Mouse (Mus musculus) thymus, adult 2 months (tissue): ENCODE measurements around the gene Ybey. TPM values are rescaled to one million over a fixed set of nuclear protein-coding genes. Genes with fewer than 3 reads are reported as not detected.

Experiments
- DNase-seq: peaks from one replicate; pipeline ENCODE4 v3.0.0; 2021
- H3K27ac ChIP-seq: fragments of 200-500 bp; 2 replicates; pipeline ENCODE4 v1.5.1; 2012; ENCODE audit warnings: low read length, control low read depth; ENCODE audit not compliant: control insufficient read depth, insufficient read depth
- H3K27me3 ChIP-seq: fragments of 200-500 bp; 2 replicates; pipeline ENCODE4 v1.6.1; 2012; ENCODE audit warnings: mild to moderate bottlenecking, low read length, moderate library complexity, mixed read lengths; ENCODE audit not compliant: control insufficient read depth, insufficient read depth
- H3K36me3 ChIP-seq: fragments of 200-500 bp; 2 replicates; pipeline ENCODE4 v1.6.1; 2012; ENCODE audit warnings: mild to moderate bottlenecking, low read length, moderate library complexity; ENCODE audit not compliant: control insufficient read depth, insufficient read depth
- H3K4me1 ChIP-seq: fragments of 200-500 bp; replicated peaks from 2 replicates; pipeline ENCODE4 v1.6.1; 2012; ENCODE audit warnings: low read length; ENCODE audit not compliant: control insufficient read depth, insufficient read depth
- H3K4me3 ChIP-seq: fragments of 200-500 bp; 2 replicates; pipeline ENCODE4 v1.5.1; 2012; ENCODE audit warnings: mild to moderate bottlenecking, low read length, control low read depth, moderate library complexity; ENCODE audit not compliant: control insufficient read depth, insufficient read depth
- CTCF ChIP-seq: fragments of 200-500 bp; IDR thresholded peaks from 2 replicates; pipeline ENCODE4 v1.5.1; 2012; ENCODE audit warnings: mild to moderate bottlenecking, control low read depth, low read length, moderate library complexity, borderline replicate concordance; ENCODE audit not compliant: control insufficient read depth, poor library complexity, insufficient read depth; ENCODE audit errors: extremely low read depth
- POLR2A ChIP-seq: fragments of 200-500 bp; IDR thresholded peaks from 2 replicates; pipeline ENCODE4 v1.6.1; 2012; ENCODE audit warnings: mild to moderate bottlenecking, low read length, control low read depth, moderate library complexity; ENCODE audit not compliant: control insufficient read depth, poor library complexity, insufficient read depth; ENCODE audit errors: extremely low read depth
- WGBS: fragments of 180-500 bp; shearing (Covaris S2); methylation state at CpG from one replicate; pipeline ENCODE4 v1.1.7; 2018; 5-methylcytosine and 5-hydroxymethylcytosine counted together
- polyA plus RNA-seq: library from polyadenylated mRNA; depleted of rRNA; stranded (reverse); fragments of >200 nt; gene quantifications from 2 replicates; pipeline ENCODE4 v1.2.3, GENCODE M21; 2012; rRNA removed

Ybey gene
- 3.3 and 4.1 TPM in 2 replicates for polyA plus RNA-seq

DNA sequence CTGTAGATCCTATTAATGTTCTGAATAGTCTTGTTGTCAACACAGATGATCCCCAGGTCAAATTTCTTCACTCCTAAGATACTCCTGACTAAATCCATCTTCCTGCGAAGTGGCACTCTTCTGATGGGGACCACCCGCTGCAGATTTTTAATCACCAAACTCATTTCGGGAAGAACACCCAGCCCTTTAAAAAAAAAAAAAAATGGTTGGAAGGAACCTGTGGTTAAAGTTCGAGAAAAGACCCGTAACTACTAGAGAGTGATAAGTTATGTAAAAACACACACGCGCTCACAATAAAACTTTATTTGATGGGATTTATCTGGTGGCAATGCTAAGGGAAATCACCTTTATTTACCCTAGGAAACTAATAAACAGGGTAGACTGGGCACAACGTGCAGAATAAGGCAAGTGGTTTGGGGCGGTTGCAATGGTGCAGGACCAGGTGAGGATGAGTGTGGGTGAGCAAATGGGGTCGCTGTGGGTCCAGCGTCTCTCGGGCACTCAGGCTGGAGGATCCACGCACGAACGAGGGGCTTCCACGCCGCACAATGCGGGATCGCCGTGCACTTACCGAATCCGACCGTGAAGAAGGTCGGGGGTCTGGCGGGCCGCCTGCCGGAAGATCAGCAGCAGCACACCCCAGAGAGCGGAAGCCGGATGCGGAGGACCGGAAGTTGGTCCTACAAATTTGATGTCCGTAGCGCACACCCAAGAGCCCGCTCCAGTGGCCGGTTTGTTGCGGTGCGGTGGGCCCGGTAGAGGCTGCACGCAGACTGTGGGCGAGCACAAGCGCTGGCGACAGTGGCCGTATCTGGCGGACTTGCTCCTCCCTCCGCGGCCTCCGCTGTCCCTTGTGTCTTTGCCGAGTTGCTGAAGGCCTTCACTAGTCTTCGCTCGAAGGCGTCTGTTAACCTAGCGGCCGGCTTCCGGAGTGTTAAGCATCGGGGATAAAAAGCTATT lies at the start of gene Ybey, which contains the start of gene Mcm3ap:
Ybey (minus strand) TSS at position 912 of the 960 bp plus-strand sequence.
Mcm3ap (plus strand) TSS at position 725 of the 960 bp plus-strand sequence.
- TF ChIP-seq CTCF (peak; percentile 79; the same call in 1 of the 2 replicates), POLR2A (peak; percentile 80)
- no peak within 1 kb of the TSS for H3K27ac ChIP-seq
- H3K4me3 ChIP-seq: peak within 1 kb of the TSS; percentile 63
- peak; percentile 81 for DNase-seq
- 2% methylated on average over 55 of the region's 55 CpGs for WGBS
- peaks cover 19% of the 10 kb centered on the region for H3K36me3 ChIP-seq
- H3K4me1 ChIP-seq: no peaks in the 10 kb centered on the region; the same call in 1 of the 2 replicates
- no peaks in the 10 kb centered on the region for H3K27me3 ChIP-seq

DNA sequence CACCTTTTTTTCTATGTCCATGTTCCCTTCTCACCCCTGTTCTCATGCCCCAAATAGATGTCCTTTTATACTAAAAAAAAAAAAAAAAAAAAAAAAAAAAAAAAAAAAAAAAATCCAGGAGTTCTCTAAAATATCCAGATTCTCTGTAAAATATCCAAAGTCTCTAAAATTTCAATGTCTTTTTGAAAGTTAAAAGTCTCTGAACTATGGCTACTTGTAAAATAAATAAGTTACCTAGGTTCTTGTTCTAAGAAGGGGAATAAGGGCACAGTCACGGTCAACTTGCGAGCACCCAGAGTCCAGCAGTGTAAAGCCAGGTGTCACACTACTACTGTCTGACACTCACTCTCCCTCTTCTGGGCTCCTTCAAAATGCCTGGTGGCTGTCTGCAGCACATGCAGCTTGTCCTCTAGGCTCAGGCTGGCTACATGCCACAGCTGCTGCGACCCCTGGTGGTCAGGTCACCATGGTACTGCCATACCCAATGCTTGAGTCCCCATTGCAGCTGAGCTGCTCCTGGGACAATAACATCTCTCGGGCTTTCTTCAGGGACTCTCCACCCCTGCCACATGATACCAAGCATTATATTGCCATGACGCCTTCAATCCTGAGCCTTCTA lies 44.2 kb upstream of the Ybey start:
- 54% methylated on average over 5 of the region's 5 CpGs for WGBS
- Histone ChIP-seq H3K4me1 (no peaks in the 10 kb centered on the region), H3K27me3 (no peaks in the 10 kb centered on the region), H3K36me3 (0 out of 2 replicates have a peak, but pooled peaks cover 12% of the 10 kb centered on the region), H3K4me3 (no peak overlapping the region), H3K27ac (no peak overlapping the region)
- DNase-seq: peak; percentile 80
- TF ChIP-seq CTCF (peak; percentile 96), POLR2A (no peak)

DNA sequence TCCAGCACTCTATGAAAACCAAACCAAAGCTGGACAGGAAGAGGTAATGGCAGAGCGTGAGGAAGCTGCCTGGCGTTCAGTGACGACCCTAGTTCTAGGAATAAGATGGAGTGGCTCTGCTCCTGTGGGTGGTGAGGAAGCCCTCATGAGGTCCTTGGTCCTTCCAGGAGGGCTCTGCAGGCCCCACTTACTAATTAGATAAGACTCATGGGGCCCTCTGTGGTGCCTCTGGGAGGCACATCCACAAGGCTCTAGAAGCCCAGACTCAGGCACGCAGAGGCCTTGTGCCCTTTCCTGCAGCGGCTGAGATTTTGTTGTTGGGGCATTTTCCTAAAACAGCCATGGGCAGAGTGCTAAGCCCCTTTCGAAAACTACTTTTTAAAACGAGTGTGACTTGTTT lies 37.0 kb upstream of the Ybey start:
- Histone ChIP-seq H3K27me3 (no peaks in the 10 kb centered on the region), H3K4me1 (no peaks in the 10 kb centered on the region), H3K36me3 (peaks cover 47% of the 10 kb centered on the region), H3K27ac (no peak overlapping the region), H3K4me3 (no peak overlapping the region)
- TF ChIP-seq POLR2A (no peak), CTCF (no peak)
- 95% methylated on average over 7 of the region's 7 CpGs for WGBS
- no peak for DNase-seq

DNA sequence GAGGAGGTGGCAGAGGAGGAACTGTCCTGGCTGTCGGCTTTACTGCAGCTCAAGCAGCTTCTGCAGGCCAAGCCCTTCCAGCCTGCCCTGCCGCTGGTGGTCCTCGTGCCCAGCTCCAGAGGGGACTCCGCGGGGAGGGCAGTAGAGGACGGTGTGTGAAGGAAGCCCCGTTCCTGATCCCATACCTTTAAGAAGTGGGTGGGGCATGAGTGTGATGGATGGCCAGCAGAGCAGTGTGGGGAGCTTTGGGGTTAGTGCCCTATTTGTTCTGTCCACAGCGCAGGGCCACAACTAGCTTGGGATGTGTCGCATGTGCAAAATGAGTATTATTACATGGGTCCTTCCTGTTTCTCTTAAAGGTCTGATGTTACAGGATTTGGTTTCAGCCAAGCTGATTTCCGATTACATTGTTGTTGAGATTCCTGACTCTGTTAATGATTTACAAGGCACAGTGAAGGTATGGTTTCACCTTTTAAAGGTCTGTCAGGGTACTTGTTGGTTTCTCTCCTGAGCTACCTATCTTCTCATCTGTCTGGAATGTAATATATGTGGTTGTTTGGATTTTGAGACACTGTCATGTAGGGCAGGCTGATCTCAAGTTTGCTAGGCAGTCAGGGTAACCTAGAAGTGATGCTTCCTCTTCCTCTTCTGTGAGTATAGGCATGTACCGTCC lies 35.5 kb upstream of the Ybey start:
- peaks cover 59% of the 10 kb centered on the region for H3K36me3 ChIP-seq

DNA sequence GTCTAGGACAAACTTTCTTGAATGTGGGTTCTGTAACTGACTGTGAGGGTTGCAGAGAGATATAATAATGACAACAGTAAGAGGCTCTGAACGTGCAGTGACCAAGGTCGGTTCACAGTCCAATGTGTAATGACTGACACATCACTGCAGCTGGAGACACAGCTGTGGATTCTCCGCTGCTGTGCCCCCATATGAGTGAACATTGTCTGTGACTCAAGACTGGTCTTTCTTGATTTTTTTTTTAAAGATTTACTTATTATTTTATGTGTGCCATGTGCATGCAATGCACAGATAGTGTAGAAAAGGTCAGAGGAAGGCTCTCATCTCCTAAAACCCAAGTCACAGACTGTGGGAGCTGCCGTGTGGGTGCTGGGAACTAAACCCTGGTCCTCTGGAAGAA lies 28.6 kb upstream of the Ybey start:
- Histone ChIP-seq H3K4me1 (no peaks in the 10 kb centered on the region), H3K4me3 (no peak overlapping the region), H3K27me3 (no peaks in the 10 kb centered on the region), H3K36me3 (peaks cover 72% of the 10 kb centered on the region), H3K27ac (no peak overlapping the region)
- TF ChIP-seq POLR2A (no peak), CTCF (no peak)
- 98% methylated on average over 4 of the region's 4 CpGs for WGBS
- DNase-seq: no peak

More for the DNA sequence above, 35.5 kb upstream of the Ybey start:
- Histone ChIP-seq H3K27me3 (no peaks in the 10 kb centered on the region), H3K4me1 (no peaks in the 10 kb centered on the region), H3K27ac (no peak overlapping the region), H3K4me3 (no peak overlapping the region)
- WGBS: 94% methylated on average over 11 of the region's 11 CpGs
- DNase-seq: no peak
- TF ChIP-seq POLR2A: no peak
- no peak for TF ChIP-seq CTCF

DNA sequence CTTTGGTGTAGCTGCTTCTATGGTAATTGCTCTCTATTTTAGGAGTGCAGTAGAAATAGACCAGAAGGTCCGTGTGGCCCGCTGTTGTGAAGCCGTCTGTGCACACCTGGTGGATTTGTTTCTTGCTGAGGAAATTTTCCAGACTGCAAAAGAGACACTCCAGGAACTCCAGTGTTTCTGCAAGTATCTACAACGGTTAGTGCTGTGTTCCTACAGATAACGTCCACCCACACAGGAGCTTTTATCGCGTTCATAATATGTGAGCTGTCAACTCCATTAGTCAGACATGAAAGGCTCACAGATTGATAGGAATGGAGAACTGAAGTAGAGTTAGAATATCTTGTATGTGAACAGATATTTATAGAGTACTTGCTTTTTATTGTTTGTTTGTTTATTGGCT lies 27.5 kb upstream of the Ybey start:
- H3K4me3 ChIP-seq: no peak overlapping the region
- TF ChIP-seq POLR2A (no peak), CTCF (no peak)
- H3K4me1 ChIP-seq: no peaks in the 10 kb centered on the region
- DNase-seq: no peak
- no peak overlapping the region for H3K27ac ChIP-seq
- no peaks in the 10 kb centered on the region for H3K27me3 ChIP-seq
- peaks cover 71% of the 10 kb centered on the region for H3K36me3 ChIP-seq
- WGBS: 96% methylated on average over 7 of the region's 7 CpGs
